Mouse (Mus musculus) layer of hippocampus, adult 9-10 months (tissue): ENCODE measurements at regions not wholly inside any gene's neighbourhood (a gene's known extent, or its start where the extent isn't known, plus 50 kb on each side); places are given as distances from the start of the nearest gene placed in this dataset.
A peak's percentile ranks its signal among the peaks of the same experiment; 100 is the strongest.

Experiments used
- DNase-seq: peaks from one replicate; pipeline ENCODE4 v3.0.0; 2022; ENCODE audit warnings: low spot score

- DNase-seq = no peak
These were observed 221.5 kb downstream of the Epha7 start for GRCm38 (mm10) chr4:29034406-29034805.

- DNase-seq = no peak
These were observed 227.1 kb downstream of the Epha7 start for GRCm38 (mm10) chr4:29039993-29040392.

- no peak for DNase-seq
These were observed 256.0 kb downstream of the Epha7 start for GRCm38 (mm10) chr4:29068678-29069621.

GRCm38 (mm10) chr4:29074204-29074603 is 261.3 kb downstream of the Epha7 start:
- DNase-seq = no peak

- no peak for DNase-seq
These were observed 261.9 kb downstream of the Epha7 start for GRCm38 (mm10) chr4:29074851-29075250.

- no peak for DNase-seq
These were observed 263.8 kb downstream of the Epha7 start for GRCm38 (mm10) chr4:29076683-29077082.

- no peak for DNase-seq
These were observed 265.5 kb downstream of the Epha7 start for GRCm38 (mm10) chr4:29078391-29078790.

- no peak for DNase-seq
These were observed 270.8 kb downstream of the Epha7 start for GRCm38 (mm10) chr4:29083545-29084290.

- DNase-seq = no peak
These were observed 278.0 kb downstream of the Epha7 start for GRCm38 (mm10) chr4:29090949-29091348.

GRCm38 (mm10) chr4:29091495-29092211 is 278.7 kb downstream of the Epha7 start:
- no peak for DNase-seq

- no peak for DNase-seq
These were observed 289.4 kb downstream of the Epha7 start for GRCm38 (mm10) chr4:29102373-29102772.

GRCm38 (mm10) chr4:29103414-29103813 is 290.5 kb downstream of the Epha7 start:
- no peak for DNase-seq

GRCm38 (mm10) chr4:29112552-29112951 is 299.6 kb downstream of the Epha7 start:
- DNase-seq = no peak

- no peak for DNase-seq
These were observed 304.1 kb downstream of the Epha7 start for GRCm38 (mm10) chr4:29117025-29117424.

- DNase-seq = peak; percentile 20
These were observed 305.0 kb downstream of the Epha7 start for GRCm38 (mm10) chr4:29117926-29118325.

GRCm38 (mm10) chr4:29118679-29119479 is 305.9 kb downstream of the Epha7 start:
- no peak for DNase-seq

GRCm38 (mm10) chr4:29119480-29120153 is 306.7 kb downstream of the Epha7 start:
- no peak for DNase-seq

GRCm38 (mm10) chr4:29123697-29124377 is 310.9 kb downstream of the Epha7 start:
- no peak for DNase-seq

- DNase-seq = no peak
These were observed 317.6 kb downstream of the Epha7 start for GRCm38 (mm10) chr4:29130485-29130884.
